Mouse (Mus musculus) adrenal gland (tissue): Measurements from ENCODE around the gene BC048679.
"Not testable (repeated sequence)": the region's sequence is repeated elsewhere in the genome, so short reads cannot be mapped to it uniquely, and the experiment has no call there.

Experiments used
- intact Hi-C: fragments of 180-260 bp; cut with DNase I; formaldehyde crosslinking; loops from one replicate; pipeline ENCODE4 v1.15.1; 2025

Gene BC048679

DNA sequence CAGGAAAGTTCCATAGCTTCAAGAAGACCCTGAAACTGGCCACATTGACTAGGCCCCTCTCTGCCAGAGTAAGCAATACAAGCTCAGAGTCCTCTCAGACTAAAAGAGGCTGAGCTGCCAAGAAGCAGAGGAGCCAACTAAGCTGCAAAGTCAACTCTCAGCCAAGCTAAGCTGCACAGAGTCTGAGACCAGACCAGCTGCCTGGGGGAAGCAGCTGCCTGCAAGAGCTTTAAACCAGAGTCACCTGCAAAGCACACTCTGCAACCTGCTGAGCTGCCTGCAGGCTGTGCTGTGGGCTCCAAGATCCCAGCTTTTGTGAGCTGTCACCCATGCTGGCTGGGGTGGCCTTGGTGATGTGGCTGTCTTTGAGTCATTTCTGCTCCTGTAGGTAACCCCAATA, 19.8 kb downstream of the BC048679 start:
- intact Hi-C loops: not testable (repeated sequence)

DNA sequence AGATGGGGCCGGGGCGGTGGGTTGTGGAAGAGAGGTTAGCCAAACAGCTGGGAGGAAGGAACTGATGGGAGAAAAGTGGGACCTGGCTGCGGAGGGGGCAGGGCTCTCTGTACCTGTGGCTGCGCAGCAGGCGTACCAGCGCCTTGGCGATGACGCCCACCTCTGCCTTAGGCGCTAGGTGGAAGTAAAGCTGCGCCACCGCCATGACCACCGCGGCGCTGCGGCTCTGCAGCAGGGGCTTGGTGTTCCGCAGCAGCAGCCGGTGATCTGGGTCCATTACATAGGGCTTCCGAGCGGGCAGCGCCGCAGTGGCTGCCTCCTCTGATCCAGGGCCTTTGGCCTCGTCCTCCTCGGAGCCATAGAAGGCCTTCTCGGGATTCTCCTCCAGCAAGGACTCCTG, 21.2 kb downstream of the BC048679 start:
- intact Hi-C loops: no loop called here

DNA sequence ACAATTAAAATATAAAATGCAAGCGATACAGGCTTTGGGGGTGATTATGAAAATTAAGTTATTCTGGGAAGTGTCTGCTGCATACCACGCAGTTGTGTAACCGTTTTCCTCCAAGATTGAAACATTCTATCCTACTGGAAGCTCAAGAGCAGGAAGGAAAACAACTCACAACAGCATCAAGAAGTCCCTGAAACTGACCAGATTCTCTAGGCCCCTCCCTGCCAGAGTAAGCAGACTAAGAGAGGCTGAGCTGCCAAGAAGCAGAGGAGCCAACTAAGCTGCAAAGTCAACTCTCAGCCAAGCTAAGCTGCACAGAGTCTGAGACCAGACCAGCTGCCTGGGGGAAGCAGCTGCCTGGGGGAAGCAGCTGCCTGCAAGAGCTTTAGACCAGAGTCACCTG, 22.9 kb downstream of the BC048679 start:
- intact Hi-C loops: no loop called here

DNA sequence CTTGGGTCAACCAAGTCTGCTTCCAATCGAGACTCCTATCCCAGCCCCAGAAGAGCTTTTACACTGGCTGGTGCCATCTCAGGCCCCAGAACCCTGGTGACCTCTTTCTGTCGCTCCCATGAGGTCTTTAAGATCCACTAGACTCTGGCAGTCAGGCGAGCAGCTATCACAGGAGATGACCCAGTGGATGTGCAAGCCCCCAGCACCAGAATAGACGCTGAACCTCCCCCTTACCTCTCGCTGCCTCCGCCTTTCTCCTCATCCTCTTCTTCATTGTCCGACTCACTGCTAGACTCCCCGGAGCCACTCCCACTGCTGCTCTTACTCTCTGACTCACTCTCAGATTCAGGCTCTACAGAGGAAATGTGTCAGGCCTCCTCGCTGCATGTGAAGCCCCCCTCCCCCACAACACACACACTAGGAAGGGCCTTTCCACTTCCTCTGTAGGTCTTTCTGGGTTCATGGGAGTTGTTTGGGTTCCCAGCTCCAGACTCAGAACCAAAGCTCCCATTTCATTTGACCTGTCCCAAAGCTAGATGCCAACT, 33.1 kb downstream of the BC048679 start:
- intact Hi-C loops: no loop called here

DNA sequence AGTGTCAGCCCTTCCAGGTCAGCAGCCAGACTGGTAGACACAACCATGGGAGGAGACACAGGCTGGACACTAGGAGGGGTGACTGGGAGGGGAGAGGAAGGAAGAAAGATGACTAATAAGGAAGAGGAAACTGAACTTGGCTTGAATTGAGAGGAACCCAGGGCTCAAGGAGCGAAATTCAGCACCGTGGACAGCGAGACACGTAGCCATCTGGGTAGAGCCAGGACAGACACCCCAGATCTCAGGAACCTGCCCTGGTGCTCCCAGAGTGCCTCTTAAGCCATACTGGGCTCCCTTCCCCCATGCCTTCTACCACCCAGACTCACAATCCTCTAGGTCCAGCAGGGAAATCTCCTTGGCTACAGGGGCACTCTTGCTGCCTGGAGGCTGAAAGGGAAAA, 34.0 kb downstream of the BC048679 start:
- intact Hi-C loops: no loop called here

DNA sequence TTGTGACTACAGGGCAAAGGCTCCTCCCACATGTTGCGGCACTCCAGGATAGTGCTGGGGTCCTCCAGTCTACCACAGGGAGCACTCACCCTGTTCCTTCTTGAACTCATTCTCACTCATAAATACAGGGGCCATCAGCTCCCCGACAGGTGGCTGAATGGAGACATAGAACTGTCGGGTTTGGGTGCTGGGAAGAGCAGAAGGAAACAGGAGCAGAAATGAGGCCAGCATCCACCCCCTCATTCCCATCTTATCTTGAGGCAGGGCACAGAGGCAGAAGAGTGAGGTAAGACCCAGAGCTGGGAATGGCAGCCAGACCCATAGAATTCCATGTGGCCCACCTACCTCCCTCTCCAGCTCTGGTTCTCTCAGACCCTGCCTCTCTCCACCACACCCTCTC, 35.3 kb downstream of the BC048679 start:
- intact Hi-C loops: no loop called here

DNA sequence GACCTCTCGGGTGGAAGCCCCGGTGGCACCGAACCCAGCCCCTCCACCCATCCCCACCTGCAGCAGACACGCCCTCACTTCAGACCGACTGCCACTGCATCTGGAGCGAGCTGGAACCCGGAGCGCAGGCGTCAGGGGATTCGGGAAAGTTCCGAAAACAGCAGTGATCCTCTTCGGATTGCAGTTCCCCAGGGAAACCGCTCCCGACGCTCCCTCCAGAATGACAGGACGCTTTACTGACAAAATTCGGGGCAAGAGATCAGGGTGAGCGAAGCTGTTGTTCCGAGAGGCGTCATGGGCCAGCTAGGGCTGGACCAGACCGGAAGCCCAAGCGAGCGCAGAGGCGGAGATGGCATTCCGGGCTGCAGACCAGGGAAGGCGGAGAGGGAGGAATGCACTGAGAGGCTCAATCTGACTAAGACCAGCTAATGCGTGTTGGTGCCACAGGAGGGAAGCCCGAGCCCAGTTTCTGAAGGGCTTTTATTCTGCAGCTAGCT, 42.9 kb downstream of the BC048679 start, which contains the start of gene Cpeb1:
Cpeb1 (minus strand) TSS at position 311 of the 497 bp plus-strand sequence.
- intact Hi-C loops: loop anchor here (5.0 to 10.0 kb wide), 2 partner anchors 117 to 290 kb away; partner anchors contain the start of gene Whamm

DNA sequence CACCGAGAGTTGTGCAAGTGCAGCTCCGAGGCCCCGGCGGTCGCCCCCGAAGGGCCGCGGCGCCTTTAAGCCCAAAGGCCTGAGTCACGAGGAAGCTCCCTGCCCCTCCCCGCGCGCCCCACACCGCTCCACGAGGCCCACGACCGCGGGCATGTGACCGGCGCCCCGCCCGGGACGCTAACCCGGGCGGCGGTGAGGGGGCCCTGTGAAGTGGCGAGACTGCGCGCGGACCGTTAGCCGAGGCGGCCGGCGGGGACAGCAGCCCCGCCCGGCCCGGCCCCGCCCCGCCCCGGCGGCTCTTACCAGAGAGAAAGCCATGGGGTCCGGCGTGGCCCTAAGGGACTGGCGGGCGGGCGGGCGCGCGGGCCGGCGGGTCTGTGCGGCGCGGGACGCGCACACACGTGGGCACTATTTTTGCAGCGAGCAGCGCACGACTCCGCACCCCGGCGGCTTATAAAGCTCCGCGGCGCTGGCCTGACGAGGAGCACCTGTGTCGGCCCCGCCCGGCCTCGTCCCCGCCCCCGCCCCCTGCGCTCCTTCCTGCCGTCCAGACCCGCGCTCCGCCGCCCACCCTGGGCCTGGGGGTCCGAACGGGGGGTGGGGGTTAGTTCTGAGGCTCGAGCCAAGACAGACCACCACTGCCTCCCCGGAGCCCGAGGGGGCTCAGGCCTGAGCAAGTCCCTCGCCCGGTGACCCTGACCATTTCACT, 43.6 kb downstream of the BC048679 start:
- intact Hi-C loops: loop anchor here (5.0 to 10.0 kb wide), 2 partner anchors 118 to 290 kb away; partner anchors contain the start of gene Whamm

DNA sequence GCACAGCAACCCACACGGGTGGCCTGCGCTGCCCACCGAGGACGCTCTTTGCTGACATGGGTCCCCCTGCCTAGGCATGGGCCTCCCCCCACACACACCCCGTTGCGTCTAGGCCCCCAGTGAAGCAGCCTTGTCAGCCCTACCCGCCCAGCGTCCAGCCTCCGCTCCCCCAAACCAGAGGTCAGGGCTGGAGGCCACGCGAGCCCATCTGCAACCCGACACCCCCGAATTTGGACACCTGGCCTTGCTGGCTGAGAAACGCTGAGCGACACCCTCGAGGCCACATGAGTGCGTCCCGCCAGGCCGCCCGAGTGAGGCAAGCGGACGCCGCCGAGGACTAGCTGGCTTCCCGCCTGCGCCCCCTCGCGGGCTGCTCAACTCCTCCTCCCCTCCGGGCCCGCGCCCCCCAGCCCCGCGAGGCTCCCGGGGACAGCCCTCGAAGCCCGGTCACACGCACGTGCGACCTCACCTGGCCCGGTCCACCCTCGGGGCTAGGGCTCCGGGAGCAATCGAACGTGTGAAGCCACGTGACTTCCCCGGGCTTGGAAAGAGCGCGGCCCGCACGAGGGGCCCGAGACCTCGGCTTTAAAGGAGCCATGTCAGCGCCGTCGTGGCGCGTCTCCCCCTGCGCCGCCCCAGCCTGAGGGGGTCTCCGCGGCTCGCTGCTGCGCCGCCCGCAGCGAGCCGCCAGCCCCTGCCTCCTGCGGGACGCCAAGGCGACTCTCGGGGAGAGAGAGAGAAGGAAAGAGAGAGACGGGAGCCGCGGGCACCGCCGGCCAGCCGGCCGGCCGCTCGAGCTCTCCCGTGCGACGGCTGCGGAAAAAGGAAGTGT, 44.4 kb downstream of the BC048679 start:
- intact Hi-C loops: loop anchor here (10.0 kb wide), 1 partner anchor 291 kb away; no protein-coding TSS in a partner anchor

DNA sequence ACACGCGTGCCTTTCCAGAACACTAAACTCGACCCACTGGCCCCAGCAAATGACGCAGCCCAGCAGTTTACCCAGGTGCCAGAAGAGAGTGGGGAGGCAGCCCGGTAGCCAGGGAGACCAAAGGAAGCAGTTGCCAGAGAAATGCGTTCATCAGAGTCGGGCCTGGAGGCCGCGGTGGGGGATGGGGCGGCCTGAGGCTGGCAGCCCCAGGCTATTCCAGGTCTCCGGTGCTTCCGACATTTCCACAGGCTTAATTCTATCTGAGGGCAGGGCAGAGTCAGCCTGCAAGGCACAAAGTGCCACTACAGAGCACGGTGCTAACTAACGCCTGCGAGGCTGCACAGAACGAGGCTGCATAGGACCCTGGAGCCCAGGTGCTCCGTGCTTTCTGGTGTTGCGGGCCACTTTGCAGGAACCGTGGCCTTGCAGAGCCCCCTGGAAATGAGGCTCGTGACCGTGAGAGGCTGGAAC, 45.1 kb downstream of the BC048679 start:
- intact Hi-C loops: loop anchor here (10.0 kb wide), 1 partner anchor 292 kb away; no protein-coding TSS in a partner anchor
